Mouse (Mus musculus) testis, adult 2 months (tissue): Measurements from ENCODE around the gene Aim2.

Source experiments
- CTCF ChIP-seq: fragments of 200-500 bp; IDR thresholded peaks from 2 replicates; pipeline ENCODE4 v1.5.1; 2012; ENCODE audit warnings: low read depth, mild to moderate bottlenecking, inconsistent platforms, low read length, moderate library complexity; ENCODE audit not compliant: control insufficient read depth, insufficient read depth, insufficient replicate concordance
- POLR2A ChIP-seq: fragments of 200-500 bp; IDR thresholded peaks from 2 replicates; pipeline ENCODE4 v1.6.1; 2012; ENCODE audit warnings: low read depth, mild to moderate bottlenecking, inconsistent platforms, low read length, moderate library complexity; ENCODE audit not compliant: control insufficient read depth

DNA sequence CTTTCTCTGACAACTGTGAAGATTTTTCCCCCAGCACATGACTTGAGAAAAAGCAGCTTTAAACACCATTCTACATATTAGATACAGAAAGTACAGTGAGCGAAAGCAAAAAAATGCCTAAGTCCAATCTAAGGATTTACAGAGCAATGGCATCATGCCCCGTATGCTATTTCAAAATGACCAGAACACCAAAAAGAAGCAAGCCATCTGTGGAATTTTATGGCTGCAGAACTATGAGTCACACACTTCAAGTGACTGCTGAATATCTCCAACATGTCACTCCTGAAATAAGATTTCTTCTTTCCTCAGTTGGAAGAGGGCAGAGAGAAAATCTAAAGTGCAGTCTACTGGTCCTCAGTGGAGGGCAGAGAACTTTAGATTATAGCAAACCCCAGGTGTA, 12.8 kb downstream of the Aim2 start:
- no peak for TF ChIP-seq POLR2A
- no peak for TF ChIP-seq CTCF
